Mouse (Mus musculus) left cerebral cortex, postnatal 36 days (tissue): ENCODE data around the gene Pprc1. TPM values are rescaled to one million over a fixed set of nuclear protein-coding genes. Genes with fewer than 3 reads are reported as not detected.

Source experiments
- DNase-seq, 2 experiments: peaks; one replicate each; pipeline ENCODE4 v3.0.0; 2021 to 2022; ENCODE audit warnings: low spot score in 2 of 2, mixed read lengths in 1 of 2
- intact Hi-C: fragments of 180-260 bp; cut with DNase I; formaldehyde crosslinking; loops from one replicate; pipeline ENCODE4 v1.15.1; 2025
- total RNA-seq, 2 experiments: library from RNA; stranded (reverse); gene quantifications; 2 replicates each; pipeline ENCODE4 v1.2.3; 2021

Pprc1 gene
- total RNA-seq, 2 experiments from 2014 or later = 20.5 to 25.5 TPM

GRCm38 (mm10) chr19:46095291-46095690 is 50.6 kb downstream of the Pprc1 start:
- intact Hi-C loops = no loop called here
- DNase-seq = peak in 1 of 2 experiments; percentile 13

GRCm38 (mm10) chr19:46096396-46096795 is 51.7 kb downstream of the Pprc1 start:
- no peak for DNase-seq
- intact Hi-C loops = no loop called here

GRCm38 (mm10) chr19:46099561-46099960 is 54.9 kb downstream of the Pprc1 start:
- no peak for DNase-seq
- intact Hi-C loops = no loop called here

- intact Hi-C loops = no loop called here
- no peak for DNase-seq
These were observed 58.9 kb downstream of the Pprc1 start for GRCm38 (mm10) chr19:46103437-46104186.

- no peak for DNase-seq
- intact Hi-C loops = no loop called here
These were observed 59.5 kb downstream of the Pprc1 start for GRCm38 (mm10) chr19:46104187-46104557.

- DNase-seq = no peak
These were observed 65.5 kb downstream of the Pprc1 start for GRCm38 (mm10) chr19:46110214-46110613.

GRCm38 (mm10) chr19:46110781-46111180 is 66.1 kb downstream of the Pprc1 start:
- intact Hi-C loops = no loop called here
- DNase-seq = no peak

More at GRCm38 (mm10) chr19:46110214-46110613, 65.5 kb downstream of the Pprc1 start:
- intact Hi-C loops = no loop called here

GRCm38 (mm10) chr19:46114617-46115016 is 69.9 kb downstream of the Pprc1 start:
- no peak for DNase-seq
- intact Hi-C loops = no loop called here

- DNase-seq = no peak
- intact Hi-C loops = no loop called here
These were observed 74.8 kb downstream of the Pprc1 start for GRCm38 (mm10) chr19:46119458-46119857.

- no peak for DNase-seq
- intact Hi-C loops = no loop called here
These were observed 76.2 kb downstream of the Pprc1 start for GRCm38 (mm10) chr19:46120872-46121271.

Other genes with a start within 250 kb of the Pprc1 start
- 100 to 1,000 TPM; 134 to 147 TPM for gene Kcnip2, start 228.8 kb upstream of the Pprc1 start, total RNA-seq
- 10 to 100 TPM; 20.1 to 20.2 TPM for gene Armh3, start 46.4 kb upstream of the Pprc1 start, total RNA-seq
- 1 to 10 TPM; 5.9 to 7.1 TPM for gene Hps6, start 41.4 kb upstream of the Pprc1 start, total RNA-seq
- gene Ldb1, start 328 bp downstream of the Pprc1 start, total RNA-seq = 100 to 1,000 TPM; 108 to 118 TPM
- gene Nolc1, start 31.0 kb downstream of the Pprc1 start, total RNA-seq = 10 to 100 TPM; 42.5 to 44.1 TPM
- not detected for gene Elovl3, start 87.0 kb downstream of the Pprc1 start, total RNA-seq
- gene Pitx3, start 103.4 kb downstream of the Pprc1 start, total RNA-seq = not detected
- 10 to 100 TPM; 91.1 to 99.0 TPM for gene Gbf1, start 107.6 kb downstream of the Pprc1 start, total RNA-seq